Mouse (Mus musculus): ENCODE measurements at regions not wholly inside any gene's neighbourhood (a gene's known extent, or its start where the extent isn't known, plus 50 kb on each side); places are given as distances from the start of the nearest gene placed in this dataset.
A peak's percentile ranks its signal among the peaks of the same experiment; 100 is the strongest.

- Histone ChIP-seq H3ac (ENCODE audit: control insufficient read depth, insufficient read length, low read depth) (no peak overlapping the region), H3K79me2 (ENCODE audit: control insufficient read depth, insufficient read depth) (no peaks in the 10 kb centered on the region)
- no peak for TF ChIP-seq CEBPB (IDR thresholded peaks at IDR 0.05; ENCODE audit: low read depth)
- no peak for TF ChIP-seq CTCF (IDR thresholded peaks at IDR 0.05; ENCODE audit: control insufficient read depth, insufficient read depth, insufficient read length)
- no peak for TF ChIP-seq MAX (IDR thresholded peaks at IDR 0.05)
- no peak for TF ChIP-seq FOSL1 (IDR thresholded peaks at IDR 0.05; ENCODE audit: insufficient read depth, low read length, poor library complexity, severe bottlenecking)
- TF ChIP-seq USF1 (IDR thresholded peaks at IDR 0.05; ENCODE audit: low read depth) = no peak
- TF ChIP-seq MYOG (IDR thresholded peaks at IDR 0.05; ENCODE audit: control insufficient read depth, extremely low read depth, insufficient read length) = no peak
- TF ChIP-seq MYOD1 (IDR thresholded peaks at IDR 0.05; ENCODE audit: control insufficient read depth, insufficient read length, low read depth) = no peak
These were observed 92.3 kb downstream of the Tes start for GRCm38 (mm10) chr6:17157270-17157669.

DNA sequence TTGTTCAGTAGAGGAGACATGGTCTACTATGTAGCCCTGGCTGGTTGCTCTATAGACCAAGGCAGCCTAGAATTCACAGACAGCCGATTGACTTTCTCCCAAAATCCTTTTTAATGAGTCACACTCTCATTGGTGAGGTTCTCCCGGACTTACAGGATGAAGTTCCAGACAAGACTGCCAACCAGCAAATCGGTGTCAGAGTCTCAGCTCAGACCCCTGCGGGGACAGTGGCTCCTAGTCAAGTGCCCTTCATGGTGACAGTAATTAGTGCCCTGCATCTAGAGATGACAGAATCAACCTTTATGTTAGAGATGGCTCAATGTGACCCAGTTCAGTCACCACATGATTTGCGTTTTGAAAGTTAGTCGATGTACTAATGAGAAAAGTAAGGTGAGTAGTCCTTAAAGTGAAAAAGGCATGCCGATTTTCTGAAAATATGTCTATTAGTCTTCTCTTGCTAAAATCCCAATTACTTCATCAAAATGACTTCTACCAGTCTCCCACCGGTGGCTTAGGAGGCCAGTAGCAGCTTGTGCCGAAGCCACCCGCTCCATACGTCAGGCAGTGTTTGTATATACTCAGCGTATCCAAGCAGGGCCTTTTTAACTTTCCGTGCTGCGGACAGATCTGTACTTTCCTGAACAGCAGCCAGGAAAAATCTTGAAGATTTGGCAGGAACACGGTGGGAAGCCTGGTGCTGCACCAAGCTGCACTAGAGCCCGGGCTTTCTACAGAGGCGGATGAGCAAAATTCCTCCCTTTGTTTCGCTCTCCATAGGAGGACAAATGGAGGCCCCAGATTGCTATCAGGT, 105.2 kb downstream of the Tes start:
- no peak overlapping the region for H3K4me3 ChIP-seq (ENCODE audit: insufficient read depth, poor library complexity, severe bottlenecking)
- TF ChIP-seq CTCF (IDR thresholded peaks at IDR 0.05; ENCODE audit: control insufficient read depth, insufficient read depth, insufficient read length) (no peak), MYOG (IDR thresholded peaks at IDR 0.05; ENCODE audit: control insufficient read depth, extremely low read depth, insufficient read length) (no peak), USF1 (IDR thresholded peaks at IDR 0.05; ENCODE audit: low read depth) (no peak), CEBPB (IDR thresholded peaks at IDR 0.05; ENCODE audit: low read depth) (no peak), FOSL1 (IDR thresholded peaks at IDR 0.05; ENCODE audit: insufficient read depth, low read length, poor library complexity, severe bottlenecking) (no peak), MAX (IDR thresholded peaks at IDR 0.05) (no peak), MYOD1 (IDR thresholded peaks at IDR 0.05; ENCODE audit: control insufficient read depth, insufficient read length, low read depth) (no peak)

More at GRCm38 (mm10) chr6:17157270-17157669, 92.3 kb downstream of the Tes start:
- H3K36me3 ChIP-seq (ENCODE audit: control insufficient read depth, insufficient read depth) = no peaks in the 10 kb centered on the region
- no peaks in the 10 kb centered on the region for H3K27me3 ChIP-seq (ENCODE audit: control insufficient read depth, insufficient read depth, insufficient read length)
- no peaks in the 10 kb centered on the region for H3K79me3 ChIP-seq (ENCODE audit: low read depth)
- H3K4me3 ChIP-seq (ENCODE audit: insufficient read depth, poor library complexity, severe bottlenecking) = no peak overlapping the region

DNA sequence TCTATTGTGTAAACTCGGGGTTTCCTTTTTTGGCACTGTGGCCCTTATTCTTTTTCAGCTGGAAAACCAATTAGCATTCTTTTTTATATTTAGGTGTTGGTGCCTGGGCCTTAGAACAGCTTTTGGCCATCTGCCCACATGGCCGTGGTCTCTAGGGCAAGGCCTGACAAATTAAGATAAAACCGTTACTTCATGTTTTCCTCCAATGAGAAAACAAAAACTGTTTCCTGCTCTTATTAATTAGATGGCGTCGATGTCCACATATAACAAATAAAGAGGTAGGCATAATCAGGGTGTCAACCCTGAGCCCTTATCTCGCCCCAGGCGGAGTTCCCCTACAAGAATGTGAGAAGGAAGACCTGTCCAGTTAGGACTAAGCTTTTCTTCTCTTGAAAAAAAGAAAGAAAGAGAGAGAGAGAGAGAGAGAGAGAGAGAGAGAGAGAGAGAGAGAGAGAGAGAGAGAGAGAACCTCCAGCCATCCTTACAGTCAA, 105.9 kb downstream of the Tes start:
- Histone ChIP-seq H3K36me3 (ENCODE audit: control insufficient read depth, insufficient read depth) (no peaks in the 10 kb centered on the region), H3ac (ENCODE audit: control insufficient read depth, insufficient read length, low read depth) (no peak overlapping the region), H3K79me2 (ENCODE audit: control insufficient read depth, insufficient read depth) (no peaks in the 10 kb centered on the region), H3K79me3 (ENCODE audit: low read depth) (no peaks in the 10 kb centered on the region), H3K27me3 (ENCODE audit: control insufficient read depth, insufficient read depth, insufficient read length) (no peaks in the 10 kb centered on the region), H3K4me3 (ENCODE audit: insufficient read depth, poor library complexity, severe bottlenecking) (no peak overlapping the region)
- TF ChIP-seq MAX (IDR thresholded peaks at IDR 0.05) (no peak), MYOG (IDR thresholded peaks at IDR 0.05; ENCODE audit: control insufficient read depth, extremely low read depth, insufficient read length) (no peak), FOSL1 (IDR thresholded peaks at IDR 0.05; ENCODE audit: insufficient read depth, low read length, poor library complexity, severe bottlenecking) (no peak), MYOD1 (IDR thresholded peaks at IDR 0.05; ENCODE audit: control insufficient read depth, insufficient read length, low read depth) (no peak), USF1 (IDR thresholded peaks at IDR 0.05; ENCODE audit: low read depth) (no peak), CTCF (IDR thresholded peaks at IDR 0.05; ENCODE audit: control insufficient read depth, insufficient read depth, insufficient read length) (no peak), CEBPB (IDR thresholded peaks at IDR 0.05; ENCODE audit: low read depth) (no peak)

More for the DNA sequence above, 105.2 kb downstream of the Tes start:
- Histone ChIP-seq H3K79me3 (ENCODE audit: low read depth) (no peaks in the 10 kb centered on the region), H3K36me3 (ENCODE audit: control insufficient read depth, insufficient read depth) (no peaks in the 10 kb centered on the region), H3K79me2 (ENCODE audit: control insufficient read depth, insufficient read depth) (no peaks in the 10 kb centered on the region), H3ac (ENCODE audit: control insufficient read depth, insufficient read length, low read depth) (no peak overlapping the region), H3K27me3 (ENCODE audit: control insufficient read depth, insufficient read depth, insufficient read length) (no peaks in the 10 kb centered on the region)

GRCm38 (mm10) chr6:17171273-17172011, 106.5 kb downstream of the Tes start:
- Histone ChIP-seq H3K4me3 (ENCODE audit: insufficient read depth, poor library complexity, severe bottlenecking) (no peak overlapping the region), H3K27me3 (ENCODE audit: control insufficient read depth, insufficient read depth, insufficient read length) (no peaks in the 10 kb centered on the region), H3K79me3 (ENCODE audit: low read depth) (no peaks in the 10 kb centered on the region), H3K36me3 (ENCODE audit: control insufficient read depth, insufficient read depth) (no peaks in the 10 kb centered on the region), H3ac (ENCODE audit: control insufficient read depth, insufficient read length, low read depth) (peak overlapping the region; percentile 47), H3K79me2 (ENCODE audit: control insufficient read depth, insufficient read depth) (no peaks in the 10 kb centered on the region)
- TF ChIP-seq MAX (IDR thresholded peaks at IDR 0.05) = peak; percentile 38
- TF ChIP-seq FOSL1 (IDR thresholded peaks at IDR 0.05; ENCODE audit: insufficient read depth, low read length, poor library complexity, severe bottlenecking) = no peak

GRCm38 (mm10) chr6:17172050-17172449, 107.1 kb downstream of the Tes start:
- Histone ChIP-seq H3K79me2 (ENCODE audit: control insufficient read depth, insufficient read depth) (no peaks in the 10 kb centered on the region), H3K36me3 (ENCODE audit: control insufficient read depth, insufficient read depth) (no peaks in the 10 kb centered on the region), H3ac (ENCODE audit: control insufficient read depth, insufficient read length, low read depth) (no peak overlapping the region), H3K27me3 (ENCODE audit: control insufficient read depth, insufficient read depth, insufficient read length) (no peaks in the 10 kb centered on the region), H3K4me3 (ENCODE audit: insufficient read depth, poor library complexity, severe bottlenecking) (no peak overlapping the region), H3K79me3 (ENCODE audit: low read depth) (no peaks in the 10 kb centered on the region)
- TF ChIP-seq CEBPB (IDR thresholded peaks at IDR 0.05; ENCODE audit: low read depth) (peak; percentile 64), FOSL1 (IDR thresholded peaks at IDR 0.05; ENCODE audit: insufficient read depth, low read length, poor library complexity, severe bottlenecking) (no peak)

Measured in C2C12 (cell line).